Mouse (Mus musculus) layer of hippocampus, adult 2 months (tissue): ENCODE measurements at regions not wholly inside any gene's neighbourhood (a gene's known extent, or its start where the extent isn't known, plus 50 kb on each side); places are given as distances from the start of the nearest gene placed in this dataset.

Experiments
- DNase-seq, 2 experiments: peaks; one replicate each; pipeline ENCODE4 v3.0.0; 2022; ENCODE audit warnings: low spot score in 2 of 2
- H3K27ac ChIP-seq: fragments of 200-600 bp; 2 replicates; pipeline ENCODE4 v1.8.1; 2022
- H3K4me3 ChIP-seq: fragments of 200-600 bp; 2 replicates; pipeline ENCODE4 v1.8.1; 2022; ENCODE audit warnings: mild to moderate bottlenecking
- CTCF ChIP-seq: fragments of 200-600 bp; conservative IDR thresholded peaks from 2 replicates; pipeline ENCODE4 v1.8.1; 2022; ENCODE audit warnings: antibody characterized with exemption, mild to moderate bottlenecking, moderate library complexity

- Histone ChIP-seq H3K27ac (no peak overlapping the region), H3K4me3 (no peak overlapping the region)
- TF ChIP-seq CTCF: no peak
- no peak for DNase-seq
These were observed 100.2 kb upstream of the Gm26657 start for GRCm38 (mm10) chr4:56639709-56640108.

DNA sequence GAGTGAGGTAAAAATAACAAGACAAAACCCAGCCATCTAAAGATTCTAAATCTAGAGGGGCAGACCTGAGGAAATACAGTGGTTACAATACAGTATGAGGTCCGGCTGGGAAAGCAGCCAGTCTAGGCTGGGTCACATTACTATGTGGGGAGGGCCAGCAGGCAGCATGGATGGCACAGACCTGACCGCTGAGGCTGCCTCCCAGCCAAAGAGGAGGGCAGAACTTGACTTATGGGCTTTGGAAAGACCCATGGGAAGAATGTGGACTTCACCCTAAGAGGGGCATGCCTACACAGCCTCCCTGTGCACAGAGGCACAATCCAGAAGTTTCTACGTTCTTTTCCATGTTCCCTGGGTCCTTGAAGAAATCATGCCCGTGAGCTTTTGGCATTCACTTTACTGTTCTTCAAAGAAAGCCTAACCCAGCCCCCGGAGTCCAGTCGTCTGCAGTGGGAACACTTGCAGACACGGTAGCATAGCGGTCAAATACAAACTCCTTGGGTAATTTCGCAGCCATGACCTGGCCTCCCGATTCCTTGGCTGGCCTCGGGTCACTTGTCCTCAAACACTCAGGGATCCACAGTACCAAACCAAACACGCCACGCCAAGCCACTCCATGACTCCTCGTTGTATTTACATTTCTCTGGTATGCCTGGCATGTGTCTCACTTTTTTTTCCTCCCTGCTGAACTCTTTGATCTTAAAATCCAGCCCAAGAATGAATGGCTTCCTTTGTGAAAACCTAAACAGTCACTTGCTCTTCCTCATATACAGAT lies 101.0 kb upstream of the Gm26657 start:
- no peak overlapping the region for H3K4me3 ChIP-seq
- no peak for DNase-seq
- H3K27ac ChIP-seq: no peak overlapping the region
- no peak for TF ChIP-seq CTCF

- Histone ChIP-seq H3K27ac (no peak overlapping the region), H3K4me3 (no peak overlapping the region)
- DNase-seq: no peak
- no peak for TF ChIP-seq CTCF
These were observed 103.6 kb upstream of the Gm26657 start for GRCm38 (mm10) chr4:56636265-56636664.

GRCm38 (mm10) chr4:56633528-56633927 lies 106.3 kb upstream of the Gm26657 start:
- Histone ChIP-seq H3K27ac (no peak overlapping the region), H3K4me3 (no peak overlapping the region)
- no peak for DNase-seq
- TF ChIP-seq CTCF: no peak

DNA sequence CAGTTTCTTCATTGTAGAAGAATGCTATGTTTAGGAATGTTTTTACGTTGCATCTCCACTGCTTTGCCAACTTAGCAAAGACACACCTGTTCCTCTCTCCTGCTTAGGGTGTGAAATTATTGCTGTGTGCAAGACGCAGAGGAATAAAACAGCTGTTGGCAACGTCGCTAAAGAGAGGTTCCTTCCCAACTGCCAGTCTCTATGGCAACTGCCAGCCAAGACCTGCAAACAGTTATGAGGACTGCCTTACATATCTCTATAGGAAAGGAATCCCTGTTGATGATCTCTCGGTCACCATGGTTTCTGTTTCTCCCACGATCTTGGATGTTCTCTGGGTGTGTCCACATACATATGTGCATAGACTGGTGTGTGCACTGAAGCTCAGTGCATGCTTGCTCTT lies 109.6 kb upstream of the Gm26657 start:
- Histone ChIP-seq H3K27ac (no peak overlapping the region), H3K4me3 (no peak overlapping the region)
- no peak for TF ChIP-seq CTCF
- DNase-seq: peak in 1 of 2 experiments; percentile 25

- no peak overlapping the region for H3K4me3 ChIP-seq
- TF ChIP-seq CTCF: no peak
- DNase-seq: no peak
- no peak overlapping the region for H3K27ac ChIP-seq
These were observed 112.7 kb upstream of the Gm26657 start for GRCm38 (mm10) chr4:56627206-56627605.

DNA sequence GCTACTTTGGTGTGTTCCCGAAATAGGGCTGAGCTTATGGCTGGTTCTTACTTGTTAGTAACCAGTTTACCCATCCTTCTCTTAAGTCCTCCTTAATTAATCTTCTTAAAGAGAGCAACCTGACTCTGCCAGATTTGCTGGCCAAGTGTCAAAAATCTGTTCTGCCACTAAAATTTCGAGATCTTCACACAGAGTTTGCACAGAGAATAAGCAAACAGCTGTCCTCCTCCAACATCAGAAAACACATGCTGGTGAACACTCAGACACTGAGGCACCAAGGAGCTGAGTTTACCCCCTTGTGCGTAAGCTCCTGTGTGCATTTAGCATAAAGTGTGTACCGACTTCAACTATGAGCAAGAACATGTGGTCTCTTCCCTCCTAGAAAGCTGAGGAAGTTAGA lies 118.1 kb upstream of the Gm26657 start:
- Histone ChIP-seq H3K4me3 (no peak overlapping the region), H3K27ac (no peak overlapping the region)
- peak in 1 of 2 experiments; percentile 19 for DNase-seq
- TF ChIP-seq CTCF: no peak

GRCm38 (mm10) chr4:56621356-56621755 lies 118.5 kb upstream of the Gm26657 start:
- H3K27ac ChIP-seq: no peak overlapping the region
- no peak for TF ChIP-seq CTCF
- no peak overlapping the region for H3K4me3 ChIP-seq
- DNase-seq: no peak

GRCm38 (mm10) chr4:56620628-56621027 lies 119.2 kb upstream of the Gm26657 start:
- TF ChIP-seq CTCF: no peak
- H3K4me3 ChIP-seq: no peak overlapping the region
- DNase-seq: no peak
- no peak overlapping the region for H3K27ac ChIP-seq

DNA sequence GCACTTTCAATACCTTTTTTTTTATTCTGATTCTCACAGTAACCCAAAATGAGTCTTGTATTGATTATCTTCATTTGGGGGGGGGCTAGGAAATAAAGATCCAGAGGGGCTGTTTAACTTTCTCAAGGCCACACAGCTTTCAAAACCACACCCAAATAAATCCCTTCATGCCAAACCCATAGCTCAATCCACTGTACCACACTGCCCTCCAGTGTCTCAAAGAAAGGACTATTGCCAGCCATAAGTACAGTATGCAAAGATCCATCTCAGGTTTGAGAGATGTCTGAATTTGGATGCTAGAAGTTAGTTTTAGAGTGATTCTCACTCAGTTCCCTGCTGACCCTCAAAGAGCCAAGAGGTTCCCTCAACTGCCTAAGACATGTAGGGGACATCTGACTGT lies 120.1 kb upstream of the Gm26657 start:
- no peak for DNase-seq
- Histone ChIP-seq H3K4me3 (no peak overlapping the region), H3K27ac (no peak overlapping the region)
- TF ChIP-seq CTCF: peak; percentile 48

DNA sequence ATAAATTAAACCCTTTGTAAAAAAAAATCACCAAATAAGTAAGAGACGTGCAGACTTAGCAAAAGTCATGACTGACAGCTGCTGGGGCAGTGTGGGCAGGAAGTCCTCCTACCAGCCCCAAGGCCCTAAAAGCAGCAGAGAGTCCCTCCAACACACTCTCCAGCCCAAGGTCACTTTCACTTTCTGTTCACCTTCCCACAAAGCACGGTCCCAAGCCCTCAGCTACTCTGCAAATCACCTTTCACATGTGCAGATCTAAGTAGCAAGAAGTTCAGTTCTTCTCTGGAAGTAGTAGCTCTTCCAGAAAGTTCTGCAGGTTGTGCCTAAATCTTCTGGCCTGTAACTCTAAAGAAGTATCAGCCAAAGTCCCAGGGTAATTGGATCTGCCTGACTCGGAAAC lies 120.8 kb upstream of the Gm26657 start:
- Histone ChIP-seq H3K4me3 (no peak overlapping the region), H3K27ac (no peak overlapping the region)
- no peak for TF ChIP-seq CTCF
- no peak for DNase-seq

DNA sequence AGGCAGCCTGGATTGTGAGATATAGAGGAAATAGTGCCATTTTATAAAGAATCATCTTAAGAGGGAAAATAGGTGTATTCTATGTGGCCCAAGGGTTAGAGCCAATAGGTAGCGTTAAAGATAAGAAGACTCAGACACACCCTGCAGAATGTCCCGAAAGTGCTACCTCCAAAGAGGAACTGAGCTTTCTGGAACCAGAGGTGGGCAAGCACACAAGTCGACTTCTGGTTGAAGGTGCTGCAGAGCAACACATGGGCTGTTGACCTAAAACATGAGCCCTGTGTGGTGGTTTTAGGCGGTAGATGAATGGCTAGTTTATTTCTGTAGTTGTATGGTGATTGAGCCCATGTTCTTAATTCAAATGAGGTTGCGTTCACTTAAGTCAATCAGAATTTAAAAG lies 121.4 kb upstream of the Gm26657 start:
- no peak for TF ChIP-seq CTCF
- H3K4me3 ChIP-seq: no peak overlapping the region
- no peak for DNase-seq
- no peak overlapping the region for H3K27ac ChIP-seq

DNA sequence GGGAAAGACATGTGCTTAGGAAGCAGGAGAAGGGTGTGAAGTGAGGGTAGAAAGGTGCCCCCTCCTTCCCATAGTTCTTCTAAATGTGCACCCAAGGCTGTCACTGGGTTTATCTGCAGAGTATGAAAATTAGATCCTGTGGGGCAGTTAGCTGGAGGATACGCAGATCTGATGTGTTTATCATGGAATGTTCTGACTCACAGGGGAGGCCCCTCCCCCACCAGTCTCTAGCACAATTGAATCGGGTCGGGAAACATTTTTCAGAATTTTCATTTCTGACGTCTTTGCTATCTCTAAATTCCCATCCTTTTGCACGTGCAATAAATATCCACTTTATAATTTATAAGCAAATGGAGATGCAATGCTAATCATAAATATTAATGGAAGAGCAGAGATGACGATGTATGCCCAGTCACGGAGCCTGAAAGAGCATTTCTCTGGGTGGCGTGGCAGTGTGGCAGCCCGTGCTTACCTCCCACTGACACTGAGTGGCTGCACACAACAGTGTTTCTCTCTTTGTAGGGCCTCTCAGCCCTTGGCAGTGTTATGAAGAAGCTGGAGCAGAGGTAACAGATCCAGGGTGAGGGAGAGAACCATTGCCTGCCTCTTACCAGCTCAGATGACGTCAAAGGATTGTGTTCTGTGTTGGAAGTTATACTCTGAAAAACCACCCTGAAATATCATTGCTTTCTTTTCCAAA lies 122.1 kb upstream of the Gm26657 start:
- no peak overlapping the region for H3K27ac ChIP-seq
- DNase-seq: no peak
- no peak for TF ChIP-seq CTCF
- H3K4me3 ChIP-seq: no peak overlapping the region

DNA sequence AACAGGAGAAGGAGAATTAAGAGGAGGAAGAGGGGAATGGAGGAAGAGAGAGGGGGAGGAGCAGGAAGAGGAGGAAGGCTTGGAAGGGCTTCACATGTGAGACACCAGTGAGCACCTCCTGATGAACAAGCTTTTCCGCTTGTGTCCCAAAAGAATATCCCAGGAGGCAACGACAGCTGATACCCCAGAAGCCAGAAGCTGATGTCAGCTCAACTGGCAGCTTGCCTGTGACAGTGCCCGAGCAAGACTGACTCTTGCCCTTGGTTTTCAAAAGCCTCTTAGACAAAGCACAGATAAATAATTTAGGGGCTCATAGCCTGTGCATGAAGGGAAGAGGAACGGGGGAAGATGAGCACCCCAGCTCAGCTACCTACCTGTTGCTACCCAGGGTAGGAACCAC lies 127.5 kb upstream of the Gm26657 start:
- TF ChIP-seq CTCF: no peak
- no peak for DNase-seq

More for the DNA sequence above, 127.5 kb upstream of the Gm26657 start:
- H3K4me3 ChIP-seq: no peak overlapping the region
- no peak overlapping the region for H3K27ac ChIP-seq
